32 mouse cellular contexts compared by ENCODE assay signal in genomic region chr3:32101391-32101790, GRCm38 (mm10).
"Had no signal": no experiment of that assay in that cellular context is flagged by ENCODE, and none has a peak within 500 bp of the region (broad histone marks: within the 10 kb centered on the region; RNA-seq: fewer than 3 reads in every experiment).

No protein-coding gene starts in this region.

- H3K27ac ChIP-seq: left cerebral cortex, adult 2 months; limb, embryonic 10.5 days; limb, embryonic 12.5 days; limb, embryonic 13.5 days; limb, embryonic 15.5 days; liver, embryonic 12.5 days; liver, embryonic 13.5 days; liver, embryonic 14.5 days; liver, embryonic 15.5 days; lung, embryonic 15.5 days; macrophage; midbrain, embryonic 10.5 days; midbrain, embryonic 12.5 days; midbrain, embryonic 13.5 days; midbrain, embryonic 15.5 days had no signal

- DNase-seq: left cerebral cortex, postnatal 4 days; liver; liver, embryonic 13.5 days; liver, postnatal 0 days; lung, adult 18-20 months; lung, adult 2 months; lung, embryonic 14.5 days; lung, postnatal 10 days; lung, postnatal 14 days; lung, postnatal 36 days; lung, postnatal 4 days; midbrain, embryonic 14.5 days had no signal

- ATAC-seq: liver, embryonic 12.5 days; liver, postnatal 0 days; lung, postnatal 0 days; midbrain, embryonic 15.5 days; midbrain, embryonic 16.5 days had no signal

- H3K9me3 ChIP-seq: limb, embryonic 10.5 days; limb, embryonic 12.5 days; limb, embryonic 13.5 days; limb, embryonic 15.5 days; liver, embryonic 12.5 days; liver, embryonic 13.5 days; liver, embryonic 15.5 days; lung, embryonic 15.5 days; midbrain, embryonic 10.5 days; midbrain, embryonic 12.5 days; midbrain, embryonic 13.5 days; midbrain, embryonic 15.5 days had no signal

- H3K4me2 ChIP-seq: limb, embryonic 12.5 days; limb, embryonic 13.5 days; limb, embryonic 15.5 days; liver, embryonic 11.5 days; liver, embryonic 12.5 days; liver, embryonic 13.5 days; liver, embryonic 15.5 days; lung, embryonic 14.5 days; lung, embryonic 15.5 days; midbrain, embryonic 11.5 days; midbrain, embryonic 12.5 days; midbrain, embryonic 13.5 days; midbrain, embryonic 15.5 days had no signal

- H3K4me1 ChIP-seq: limb, embryonic 10.5 days; limb, embryonic 12.5 days; limb, embryonic 13.5 days; limb, embryonic 15.5 days; liver, embryonic 12.5 days; liver, embryonic 13.5 days; liver, embryonic 15.5 days; lung, embryonic 15.5 days; megakaryocyte, embryonic 14.5 days; midbrain, embryonic 10.5 days; midbrain, embryonic 12.5 days; midbrain, embryonic 13.5 days; midbrain, embryonic 15.5 days had no signal

- H3K36me3 ChIP-seq: limb, embryonic 10.5 days; limb, embryonic 12.5 days; limb, embryonic 13.5 days; limb, embryonic 15.5 days; liver, embryonic 12.5 days; liver, embryonic 13.5 days; liver, embryonic 15.5 days; lung, embryonic 15.5 days; midbrain, embryonic 10.5 days; midbrain, embryonic 12.5 days; midbrain, embryonic 13.5 days; midbrain, embryonic 15.5 days had no signal

- H3K9ac ChIP-seq: limb, embryonic 12.5 days; limb, embryonic 13.5 days; limb, embryonic 15.5 days; liver, embryonic 12.5 days; liver, embryonic 13.5 days; liver, embryonic 14.5 days; liver, embryonic 15.5 days; liver, postnatal 0 days; lung, embryonic 14.5 days; lung, embryonic 15.5 days; midbrain, embryonic 12.5 days; midbrain, embryonic 13.5 days; midbrain, embryonic 15.5 days had no signal

- H3K27me3 ChIP-seq: limb, embryonic 12.5 days; limb, embryonic 13.5 days; limb, embryonic 15.5 days; liver, embryonic 12.5 days; liver, embryonic 13.5 days; liver, embryonic 15.5 days; lung, embryonic 15.5 days; megakaryocyte, embryonic 14.5 days; midbrain, embryonic 12.5 days; midbrain, embryonic 13.5 days; midbrain, embryonic 15.5 days had no signal

- H3K4me3 ChIP-seq: left cerebral cortex, adult 2 months; limb, embryonic 10.5 days; limb, embryonic 12.5 days; limb, embryonic 13.5 days; limb, embryonic 15.5 days; liver, embryonic 12.5 days; liver, embryonic 13.5 days; liver, embryonic 15.5 days; lung, embryonic 15.5 days; megakaryocyte, embryonic 14.5 days; midbrain, embryonic 10.5 days; midbrain, embryonic 12.5 days; midbrain, embryonic 13.5 days; midbrain, embryonic 15.5 days; myocyte had no signal
